Mouse (Mus musculus): Measurements from ENCODE around the gene Snai3.

DNA sequence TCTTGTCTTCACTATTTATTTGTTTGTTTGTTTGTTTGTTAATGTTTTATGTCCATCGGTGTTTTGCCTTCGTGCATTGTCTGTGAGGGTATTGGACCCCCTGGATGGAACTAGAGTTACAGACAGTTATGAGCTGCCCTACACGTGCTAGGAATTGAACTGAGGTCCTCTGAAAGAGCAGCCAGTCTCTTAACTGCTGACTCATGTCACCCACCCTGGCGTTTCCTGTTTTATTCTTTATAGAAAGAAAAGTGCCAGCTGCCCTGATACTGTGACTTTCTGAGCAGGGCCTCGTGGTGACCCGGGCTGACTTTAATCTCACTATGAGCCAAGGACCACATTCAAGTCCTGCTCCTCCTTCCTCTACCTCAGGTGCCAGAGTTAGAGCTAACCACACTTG is 45.0 kb downstream of the Snai3 start:
- TF ChIP-seq CTCF (IDR thresholded peaks at IDR 0.05; ENCODE audit: low read depth) (no peak), EP300 (optimal IDR thresholded peaks at IDR 0.05) (no peak)

Measured in stomach, postnatal 0 days (tissue).